Mouse (Mus musculus) mouse trophoblast stem cell (cell line): ENCODE measurements at regions not wholly inside any gene's neighbourhood (a gene's known extent, or its start where the extent isn't known, plus 50 kb on each side); places are given as distances from the start of the nearest gene placed in this dataset.

ENCODE experiments used
- in situ Hi-C, 2 experiments: fragments of 300-500 bp; cut with MseI, MboI; formaldehyde crosslinking; loops; 2 replicates in 1 of 2; 3 replicates in 1 of 2; pipeline ENCODE4 v1.15.1; 2025

- in situ Hi-C loops = loop anchor here in 1 of 2 experiments (10.0 kb wide), 1 partner anchor 256 kb away; no protein-coding TSS in a partner anchor
These were observed 58.3 kb downstream of the Erv3 start for GRCm38 (mm10) chr2:131801212-131801611.

- in situ Hi-C loops = loop anchor here in 1 of 2 experiments (10.0 kb wide), 1 partner anchor 256 kb away; no protein-coding TSS in a partner anchor
These were observed 59.2 kb downstream of the Erv3 start for GRCm38 (mm10) chr2:131800126-131800894.

GRCm38 (mm10) chr2:131799486-131799885, 60.1 kb downstream of the Erv3 start:
- in situ Hi-C loops = no loop called here

- in situ Hi-C loops = no loop called here
These were observed 62.4 kb downstream of the Erv3 start for GRCm38 (mm10) chr2:131797001-131797693.

- in situ Hi-C loops = no loop called here
These were observed 84.2 kb downstream of the Erv3 start for GRCm38 (mm10) chr2:131775381-131775780.

GRCm38 (mm10) chr2:131773691-131774090, 85.9 kb downstream of the Erv3 start:
- in situ Hi-C loops = no loop called here

GRCm38 (mm10) chr2:131772163-131772562, 87.4 kb downstream of the Erv3 start:
- in situ Hi-C loops = no loop called here

GRCm38 (mm10) chr2:131770852-131771251, 88.7 kb downstream of the Erv3 start:
- in situ Hi-C loops = no loop called here

GRCm38 (mm10) chr2:131769656-131770210, 89.8 kb downstream of the Erv3 start:
- in situ Hi-C loops = no loop called here

- in situ Hi-C loops = no loop called here
These were observed 93.0 kb downstream of the Erv3 start for GRCm38 (mm10) chr2:131766500-131766899.

GRCm38 (mm10) chr2:131761507-131761906, 98.0 kb downstream of the Erv3 start:
- in situ Hi-C loops = no loop called here

- in situ Hi-C loops = no loop called here
These were observed 102.2 kb downstream of the Erv3 start for GRCm38 (mm10) chr2:131757183-131757903.

- in situ Hi-C loops = no loop called here
These were observed 104.4 kb downstream of the Erv3 start for GRCm38 (mm10) chr2:131755107-131755506.

GRCm38 (mm10) chr2:131753436-131753835, 106.1 kb downstream of the Erv3 start:
- in situ Hi-C loops = no loop called here

- in situ Hi-C loops = no loop called here
These were observed 108.9 kb downstream of the Erv3 start for GRCm38 (mm10) chr2:131750679-131751078.

GRCm38 (mm10) chr2:131750206-131750605, 109.3 kb downstream of the Erv3 start:
- in situ Hi-C loops = no loop called here

- in situ Hi-C loops = no loop called here
These were observed 109.8 kb downstream of the Erv3 start for GRCm38 (mm10) chr2:131749746-131750145.

- in situ Hi-C loops = no loop called here
These were observed 110.8 kb downstream of the Erv3 start for GRCm38 (mm10) chr2:131748791-131749190.

GRCm38 (mm10) chr2:131747707-131748106, 111.8 kb downstream of the Erv3 start:
- in situ Hi-C loops = no loop called here

GRCm38 (mm10) chr2:131745381-131745895, 114.1 kb downstream of the Erv3 start:
- in situ Hi-C loops = no loop called here

- in situ Hi-C loops = no loop called here
These were observed 114.6 kb downstream of the Erv3 start for GRCm38 (mm10) chr2:131744957-131745356.

GRCm38 (mm10) chr2:131740456-131740855, 119.1 kb downstream of the Erv3 start:
- in situ Hi-C loops = no loop called here
